Mouse (Mus musculus) layer of hippocampus, adult 18-20 months (tissue): Measurements from ENCODE around the gene Eps8. TPM values are rescaled to one million over a fixed set of nuclear protein-coding genes. Genes with fewer than 3 reads are reported as not detected.
"Not testable (repeated sequence)": the region's sequence is repeated elsewhere in the genome, so short reads cannot be mapped to it uniquely, and the experiment has no call there.

Source experiments
- DNase-seq, 2 experiments: peaks; one replicate each; pipeline ENCODE4 v3.0.0; 2022; ENCODE audit warnings: low spot score in 2 of 2
- total RNA-seq, 2 experiments: library from RNA; stranded (reverse); gene quantifications; 2 replicates each; pipeline ENCODE4 v1.2.3; 2021

Eps8 gene
- total RNA-seq, 2 experiments from 2014 or later: 38.8 to 42.1 TPM

- DNase-seq: no peak
Measured at GRCm38 (mm10) chr6:137491659-137492058, 163.0 kb downstream of the Eps8 start.

- DNase-seq: no peak
Measured at GRCm38 (mm10) chr6:137490115-137490514, 164.6 kb downstream of the Eps8 start.

GRCm38 (mm10) chr6:137487443-137487842 lies 167.2 kb downstream of the Eps8 start:
- DNase-seq: no peak

GRCm38 (mm10) chr6:137482891-137483290 lies 171.8 kb downstream of the Eps8 start:
- DNase-seq: no peak

- not testable (repeated sequence) for DNase-seq
Measured at GRCm38 (mm10) chr6:137475695-137476094, 179.0 kb downstream of the Eps8 start.

GRCm38 (mm10) chr6:137473433-137473832 lies 181.2 kb downstream of the Eps8 start:
- DNase-seq: no peak

GRCm38 (mm10) chr6:137472129-137472528 lies 182.5 kb downstream of the Eps8 start:
- peak in 1 of 2 experiments; percentile 19 for DNase-seq

GRCm38 (mm10) chr6:137470901-137471598 lies 183.6 kb downstream of the Eps8 start:
- peak; percentile 59 to 87 for DNase-seq

- no peak for DNase-seq
Measured at GRCm38 (mm10) chr6:137469541-137469940, 185.1 kb downstream of the Eps8 start.

- DNase-seq: no peak
Measured at GRCm38 (mm10) chr6:137467696-137468095, 187.0 kb downstream of the Eps8 start.

- DNase-seq: no peak
Measured at GRCm38 (mm10) chr6:137466256-137466655, 188.4 kb downstream of the Eps8 start.

GRCm38 (mm10) chr6:137465253-137465652 lies 189.4 kb downstream of the Eps8 start:
- peak in 1 of 2 experiments; percentile 26 for DNase-seq

- DNase-seq: no peak
Measured at GRCm38 (mm10) chr6:137463771-137464170, 190.9 kb downstream of the Eps8 start.

- no peak for DNase-seq
Measured at GRCm38 (mm10) chr6:137458136-137458535, 196.5 kb downstream of the Eps8 start.

GRCm38 (mm10) chr6:137457210-137457609 lies 197.5 kb downstream of the Eps8 start:
- no peak for DNase-seq

- DNase-seq: no peak
Measured at GRCm38 (mm10) chr6:137456064-137456463, 198.6 kb downstream of the Eps8 start.

- peak in 1 of 2 experiments; percentile 69 for DNase-seq
Measured at GRCm38 (mm10) chr6:137455537-137456041, 199.1 kb downstream of the Eps8 start.

- not testable (repeated sequence) for DNase-seq
Measured at GRCm38 (mm10) chr6:137446116-137446515, 208.6 kb downstream of the Eps8 start.

- DNase-seq: no peak
Measured at GRCm38 (mm10) chr6:137443089-137443488, 211.6 kb downstream of the Eps8 start.

GRCm38 (mm10) chr6:137440559-137441486 lies 213.9 kb downstream of the Eps8 start:
- DNase-seq: peak in 1 of 2 experiments; percentile 42

GRCm38 (mm10) chr6:137437902-137438580 lies 216.6 kb downstream of the Eps8 start:
- peak in 1 of 2 experiments; percentile 20 for DNase-seq
